Mouse (Mus musculus) kidney, adult 2 months (tissue): Measurements from ENCODE around the gene Tubb4b. TPM values are rescaled to one million over a fixed set of nuclear protein-coding genes. Genes with fewer than 3 reads are reported as not detected.

Source experiments
- DNase-seq: peaks from one replicate; pipeline ENCODE4 v3.0.0; 2021
- H3K27ac ChIP-seq: fragments of 200-500 bp; 2 replicates; pipeline ENCODE4 v1.5.1; 2012; ENCODE audit warnings: low read depth, low read length, control low read depth, inconsistent platforms; ENCODE audit not compliant: insufficient read depth
- H3K27me3 ChIP-seq: fragments of 200-500 bp; replicated peaks from 2 replicates; pipeline ENCODE4 v1.6.1; 2012; ENCODE audit warnings: mild to moderate bottlenecking, moderate library complexity, low read length, inconsistent platforms; ENCODE audit not compliant: control insufficient read depth, insufficient read depth
- H3K36me3 ChIP-seq: fragments of 200-500 bp; 2 replicates; pipeline ENCODE4 v1.6.1; 2012; ENCODE audit warnings: mild to moderate bottlenecking, moderate library complexity, low read length, inconsistent platforms; ENCODE audit not compliant: control insufficient read depth, insufficient read depth
- H3K4me1 ChIP-seq: fragments of 200-500 bp; 2 replicates; pipeline ENCODE4 v1.6.1; 2011; ENCODE audit warnings: low read length; ENCODE audit not compliant: control insufficient read depth, insufficient read depth
- H3K4me3 ChIP-seq: fragments of 200-500 bp; 2 replicates; pipeline ENCODE4 v1.5.1; 2011; ENCODE audit warnings: mild to moderate bottlenecking, low read depth, low read length, control low read depth; ENCODE audit not compliant: insufficient read depth
- CTCF ChIP-seq: fragments of 200-500 bp; conservative IDR thresholded peaks from 2 replicates; pipeline ENCODE4 v1.5.1; 2011; ENCODE audit warnings: low read depth, mild to moderate bottlenecking, control low read depth, low read length, moderate library complexity, mixed read lengths; ENCODE audit not compliant: insufficient read depth, insufficient read length
- POLR2A ChIP-seq: fragments of 200-500 bp; IDR thresholded peaks from one replicate; pipeline ENCODE4 v1.6.1; 2011; ENCODE audit warnings: low read depth, low read length, control low read depth
- WGBS: fragments of 180-500 bp; shearing (Covaris S2); methylation state at CpG from one replicate; pipeline ENCODE4 v1.1.7; 2018; 5-methylcytosine and 5-hydroxymethylcytosine counted together
- polyA plus RNA-seq: library from polyadenylated mRNA; depleted of rRNA; stranded (reverse); fragments of >200 nt; gene quantifications from 2 replicates; pipeline ENCODE4 v1.2.3, GENCODE M21; 2012

Gene Tubb4b
- polyA plus RNA-seq, 1 experiment: 314 TPM

GRCm38 (mm10) chr2:25265897-25266656 lies 41.6 kb upstream of the Tubb4b start:
- Histone ChIP-seq H3K27me3 (no peaks in the 10 kb centered on the region), H3K4me3 (peak overlapping the region; percentile 58), H3K36me3 (no peaks in the 10 kb centered on the region), H3K4me1 (peaks cover 21% of the 10 kb centered on the region), H3K27ac (peak overlapping the region; percentile 95)
- DNase-seq: peak; percentile 66
- no peak for TF ChIP-seq POLR2A
- TF ChIP-seq CTCF: no peak
- WGBS: 34% methylated on average over 6 of the region's 6 CpGs

GRCm38 (mm10) chr2:25264851-25265250 lies 40.3 kb upstream of the Tubb4b start:
- no peaks in the 10 kb centered on the region for H3K36me3 ChIP-seq
- peak; percentile 94 for DNase-seq
- peaks cover 20% of the 10 kb centered on the region for H3K4me1 ChIP-seq
- 16% methylated on average over 3 of the region's 3 CpGs for WGBS
- TF ChIP-seq POLR2A (no peak), CTCF (no peak)
- no peaks in the 10 kb centered on the region for H3K27me3 ChIP-seq
- peak overlapping the region; percentile 95 for H3K27ac ChIP-seq
- peak overlapping the region; percentile 84 for H3K4me3 ChIP-seq

GRCm38 (mm10) chr2:25264286-25264660 lies 39.8 kb upstream of the Tubb4b start:
- H3K27ac ChIP-seq: peak overlapping the region; percentile 95

GRCm38 (mm10) chr2:25263623-25264285 lies 39.3 kb upstream of the Tubb4b start:
- H3K36me3 ChIP-seq: no peaks in the 10 kb centered on the region
- H3K4me1 ChIP-seq: peaks cover 20% of the 10 kb centered on the region
- peak overlapping the region; percentile 95 for H3K27ac ChIP-seq
- no peaks in the 10 kb centered on the region for H3K27me3 ChIP-seq
- WGBS: 25% methylated on average over 12 of the region's 12 CpGs
- H3K4me3 ChIP-seq: peak overlapping the region; percentile 84
- TF ChIP-seq POLR2A: no peak
- TF ChIP-seq CTCF: no peak
- no peak for DNase-seq

More at GRCm38 (mm10) chr2:25264286-25264660, 39.8 kb upstream of the Tubb4b start:
- H3K36me3 ChIP-seq: no peaks in the 10 kb centered on the region
- WGBS: 50% methylated on average over 5 of the region's 5 CpGs
- H3K27me3 ChIP-seq: no peaks in the 10 kb centered on the region
- peaks cover 20% of the 10 kb centered on the region for H3K4me1 ChIP-seq
- no peak for DNase-seq
- H3K4me3 ChIP-seq: peak overlapping the region; percentile 84
- no peak for TF ChIP-seq POLR2A
- no peak for TF ChIP-seq CTCF

GRCm38 (mm10) chr2:25262795-25263622 lies 38.5 kb upstream of the Tubb4b start:
- DNase-seq: no peak
- WGBS: under 1% methylated on average over 82 of the region's 82 CpGs
- peaks cover 19% of the 10 kb centered on the region for H3K4me1 ChIP-seq
- peak overlapping the region; percentile 84 for H3K4me3 ChIP-seq
- H3K36me3 ChIP-seq: no peaks in the 10 kb centered on the region
- H3K27ac ChIP-seq: peak overlapping the region; percentile 95
- no peaks in the 10 kb centered on the region for H3K27me3 ChIP-seq
- TF ChIP-seq POLR2A (no peak), CTCF (no peak)

- H3K27me3 ChIP-seq: no peaks in the 10 kb centered on the region
- peak within 1 kb of the TSS; percentile 95 for H3K27ac ChIP-seq
- H3K4me1 ChIP-seq: peaks cover 12% of the 10 kb centered on the region
- H3K36me3 ChIP-seq: no peaks in the 10 kb centered on the region
- TF ChIP-seq CTCF: no peak
- peak within 1 kb of the TSS; percentile 84 for H3K4me3 ChIP-seq
- under 1% methylated on average over 39 of the region's 39 CpGs for WGBS
- DNase-seq: peak; percentile 99
Observed at GRCm38 (mm10) chr2:25262291-25262767, 37.8 kb upstream of the Tubb4b start, which contains the start of gene Tprn. Gene Tprn (plus strand): TSS chr2:25262618.
